Mouse (Mus musculus) fibroblast of lung, adult 2 months (primary cell): Measurements from ENCODE around the gene Myh9.

ENCODE experiments used
- DNase-seq: peaks from one replicate; pipeline ENCODE4 v3.0.0-alpha.2; 2011; ENCODE audit warnings: low read depth

Gene Myh9

GRCm38 (mm10) chr15:77843046-77843445 is 1.1 kb upstream of the Myh9 start:
- no peak for DNase-seq

- no peak for DNase-seq
Observed at GRCm38 (mm10) chr15:77841361-77842046, 471 bp downstream of the Myh9 start.

GRCm38 (mm10) chr15:77840450-77841360 is 1.3 kb downstream of the Myh9 start:
- DNase-seq: no peak

- DNase-seq: no peak
Observed at GRCm38 (mm10) chr15:77839529-77840286, 2.3 kb downstream of the Myh9 start.

- no peak for DNase-seq
Observed at GRCm38 (mm10) chr15:77838530-77839387, 3.2 kb downstream of the Myh9 start.

GRCm38 (mm10) chr15:77837444-77838117 is 4.4 kb downstream of the Myh9 start:
- no peak for DNase-seq

GRCm38 (mm10) chr15:77836692-77837443 is 5.1 kb downstream of the Myh9 start:
- DNase-seq: no peak

- peak; percentile 74 for DNase-seq
Observed at GRCm38 (mm10) chr15:77835930-77836653, 5.9 kb downstream of the Myh9 start.

GRCm38 (mm10) chr15:77834336-77835268 is 7.4 kb downstream of the Myh9 start:
- no peak for DNase-seq

- no peak for DNase-seq
Observed at GRCm38 (mm10) chr15:77833731-77834130, 8.2 kb downstream of the Myh9 start.

GRCm38 (mm10) chr15:77833083-77833482 is 8.9 kb downstream of the Myh9 start:
- no peak for DNase-seq

- DNase-seq: no peak
Observed at GRCm38 (mm10) chr15:77832458-77832904, 9.5 kb downstream of the Myh9 start.

GRCm38 (mm10) chr15:77831754-77832457 is 10.1 kb downstream of the Myh9 start:
- DNase-seq: no peak

- DNase-seq: no peak
Observed at GRCm38 (mm10) chr15:77831138-77831579, 10.8 kb downstream of the Myh9 start.

- no peak for DNase-seq
Observed at GRCm38 (mm10) chr15:77830481-77831137, 11.4 kb downstream of the Myh9 start.

- DNase-seq: no peak
Observed at GRCm38 (mm10) chr15:77829542-77829941, 12.4 kb downstream of the Myh9 start.

GRCm38 (mm10) chr15:77828910-77829309 is 13.1 kb downstream of the Myh9 start:
- no peak for DNase-seq
